Mouse (Mus musculus) forebrain, postnatal 0 days (tissue): ENCODE results near the gene Cdk5rap3. TPM values are rescaled to one million over a fixed set of nuclear protein-coding genes. Genes with fewer than 3 reads are reported as not detected.

Experiments used
- ATAC-seq: fragments of 200-750 bp; cut with Nextera tagmentation; 2 replicates; pipeline ENCODE4 v1.8.0; 2017; ENCODE audit warnings: mild to moderate bottlenecking, moderate library complexity
- DNase-seq: peaks from one replicate; pipeline ENCODE4 v3.0.0-alpha.2; 2015
- H3K27ac ChIP-seq: fragments of 300-500 bp; sonication (generic); 2 replicates; pipeline ENCODE4 v1.5.1; 2014; ENCODE audit warnings: low read depth, mild to moderate bottlenecking, antibody characterized with exemption, low read length, moderate library complexity, mixed read lengths
- H3K27me3 ChIP-seq: fragments of 300-500 bp; sonication (generic); 2 replicates; pipeline ENCODE4 v1.6.1; 2014; ENCODE audit warnings: mild to moderate bottlenecking, low read length, mixed read lengths; ENCODE audit not compliant: insufficient read depth
- H3K36me3 ChIP-seq: fragments of 300-500 bp; sonication (generic); 2 replicates; pipeline ENCODE4 v1.6.1; 2014; ENCODE audit warnings: mild to moderate bottlenecking, moderate library complexity; ENCODE audit not compliant: insufficient read depth
- H3K4me1 ChIP-seq: fragments of 300-500 bp; sonication (generic); 2 replicates; pipeline ENCODE4 v1.6.1; 2014; ENCODE audit warnings: antibody characterized with exemption; ENCODE audit not compliant: insufficient read depth
- H3K4me2 ChIP-seq: fragments of 300-500 bp; sonication (generic); 2 replicates; pipeline ENCODE4 v1.6.1; 2014; ENCODE audit warnings: low read depth, mild to moderate bottlenecking, moderate library complexity
- H3K4me3 ChIP-seq: fragments of 300-500 bp; sonication (generic); 2 replicates; pipeline ENCODE4 v1.5.1; 2014; ENCODE audit warnings: low read depth, low read length, mixed read lengths
- H3K9ac ChIP-seq: fragments of 300-500 bp; sonication (generic); 2 replicates; pipeline ENCODE4 v1.6.1; 2014; ENCODE audit warnings: mild to moderate bottlenecking
- H3K9me3 ChIP-seq: fragments of 300-500 bp; sonication (generic); 2 replicates; pipeline ENCODE4 v1.6.1; 2016; ENCODE audit warnings: low read length
- CTCF ChIP-seq: sonication (generic); IDR thresholded peaks from 2 replicates; pipeline ENCODE4 v1.5.1; 2016; ENCODE audit warnings: antibody characterized with exemption, control low read depth, low read depth
- WGBS: fragments of 180-500 bp; shearing (Covaris S2); extraction: QIAGEN DNeasy Blood & Tissue Kit; methylation state at CpG from one replicate; pipeline ENCODE4 v1.1.7; 2014; 5-methylcytosine and 5-hydroxymethylcytosine counted together
- polyA plus RNA-seq: library from polyadenylated mRNA; unstranded; fragments of >200 nt; fragmentation: Nextera tagmentation; extraction: Ambion mirVana; gene quantifications from 2 replicates; pipeline ENCODE4 v1.2.1, GENCODE M21; 2015
- total RNA-seq: library from RNA; depleted of rRNA; stranded (reverse); fragments of >200 nt; gene quantifications from 2 replicates; pipeline ENCODE4 v1.2.3, GENCODE M21; 2014

The Cdk5rap3 gene
- total and polyA plus RNA-seq, 2 experiments from 2014 or later, result 54.9 to 86.4 TPM

GRCm38 (mm10) chr11:96893203-96893842 is 23.0 kb downstream of the Cdk5rap3 start:
- no peak for DNase-seq
- TF ChIP-seq CTCF, result no peak

GRCm38 (mm10) chr11:96891784-96892527 is 24.3 kb downstream of the Cdk5rap3 start:
- 65% methylated on average over 14 of the region's 14 CpGs for WGBS
- Histone ChIP-seq H3K27ac (no peak overlapping the region), H3K9me3 (no peaks in the 10 kb centered on the region), H3K4me1 (no peaks in the 10 kb centered on the region), H3K36me3 (no peaks in the 10 kb centered on the region), H3K9ac (no peak overlapping the region), H3K4me2 (no peak overlapping the region), H3K27me3 (no peaks in the 10 kb centered on the region), H3K4me3 (no peak overlapping the region)
- no peak for ATAC-seq
- no peak for TF ChIP-seq CTCF
- no peak for DNase-seq

More at GRCm38 (mm10) chr11:96893203-96893842, 23.0 kb downstream of the Cdk5rap3 start:
- H3K4me1 ChIP-seq, result no peaks in the 10 kb centered on the region
- H3K36me3 ChIP-seq, result no peaks in the 10 kb centered on the region
- whole genome bisulfite sequencing, result 33% methylated on average over 11 of the region's 11 CpGs
- no peaks in the 10 kb centered on the region for H3K9me3 ChIP-seq
- H3K4me2 ChIP-seq, result no peak overlapping the region
- no peak overlapping the region for H3K4me3 ChIP-seq
- H3K9ac ChIP-seq, result no peak overlapping the region
- H3K27ac ChIP-seq, result no peak overlapping the region
- no peaks in the 10 kb centered on the region for H3K27me3 ChIP-seq
- ATAC-seq, result peak; percentile 58

- no peak overlapping the region for H3K27ac ChIP-seq
- H3K4me3 ChIP-seq, result no peak overlapping the region
- no peak for DNase-seq
- no peak overlapping the region for H3K4me2 ChIP-seq
- ATAC-seq, result no peak
- no peaks in the 10 kb centered on the region for H3K27me3 ChIP-seq
- H3K4me1 ChIP-seq, result peaks cover 7% of the 10 kb centered on the region
- WGBS, result 71% methylated on average over 8 of the region's 8 CpGs
- no peaks in the 10 kb centered on the region for H3K36me3 ChIP-seq
- TF ChIP-seq CTCF, result no peak
- no peak overlapping the region for H3K9ac ChIP-seq
- H3K9me3 ChIP-seq, result no peaks in the 10 kb centered on the region
Observed at GRCm38 (mm10) chr11:96886942-96887546, 29.3 kb downstream of the Cdk5rap3 start.

- Histone ChIP-seq H3K36me3 (no peaks in the 10 kb centered on the region), H3K9me3 (no peaks in the 10 kb centered on the region), H3K27ac (peak overlapping the region; percentile 60; the same call in 1 of the 2 replicates), H3K4me3 (no peak overlapping the region), H3K4me1 (peaks cover 7% of the 10 kb centered on the region), H3K4me2 (no peak overlapping the region), H3K27me3 (no peaks in the 10 kb centered on the region), H3K9ac (no peak overlapping the region)
- TF ChIP-seq CTCF, result no peak
- peak; percentile 53 for DNase-seq
- peak; percentile 89 for ATAC-seq
- 12% methylated on average over 5 of the region's 5 CpGs for WGBS
Observed at GRCm38 (mm10) chr11:96885901-96886340, 30.4 kb downstream of the Cdk5rap3 start.

GRCm38 (mm10) chr11:96880296-96880695 is 36.0 kb downstream of the Cdk5rap3 start:
- Histone ChIP-seq H3K4me2 (no peak overlapping the region), H3K36me3 (no peaks in the 10 kb centered on the region)
- WGBS, result 88% methylated on average over 9 of the region's 9 CpGs

GRCm38 (mm10) chr11:96879359-96879758 is 36.9 kb downstream of the Cdk5rap3 start:
- Histone ChIP-seq H3K27ac (no peak overlapping the region), H3K27me3 (no peaks in the 10 kb centered on the region), H3K4me2 (no peak overlapping the region), H3K9ac (no peak overlapping the region), H3K9me3 (no peaks in the 10 kb centered on the region), H3K4me3 (no peak overlapping the region), H3K4me1 (peaks cover 20% of the 10 kb centered on the region), H3K36me3 (no peaks in the 10 kb centered on the region)
- ATAC-seq (no peak), DNase-seq (no peak)
- TF ChIP-seq CTCF, result no peak
- 9% methylated on average over 7 of the region's 7 CpGs for WGBS

More at GRCm38 (mm10) chr11:96880296-96880695, 36.0 kb downstream of the Cdk5rap3 start:
- Histone ChIP-seq H3K9me3 (no peaks in the 10 kb centered on the region), H3K27me3 (no peaks in the 10 kb centered on the region), H3K4me3 (no peak overlapping the region), H3K9ac (no peak overlapping the region), H3K4me1 (peaks cover 18% of the 10 kb centered on the region), H3K27ac (no peak overlapping the region)
- DNase-seq (no peak), ATAC-seq (no peak)
- no peak for TF ChIP-seq CTCF

- Histone ChIP-seq H3K4me3 (no peak overlapping the region), H3K9ac (no peak overlapping the region), H3K27me3 (no peaks in the 10 kb centered on the region), H3K36me3 (no peaks in the 10 kb centered on the region), H3K4me1 (peaks cover 22% of the 10 kb centered on the region), H3K9me3 (no peaks in the 10 kb centered on the region), H3K27ac (no peak overlapping the region), H3K4me2 (no peak overlapping the region)
- ATAC-seq (no peak), DNase-seq (no peak)
- 31% methylated on average over 3 of the region's 3 CpGs for WGBS
- no peak for TF ChIP-seq CTCF
Observed at GRCm38 (mm10) chr11:96878715-96879114, 37.6 kb downstream of the Cdk5rap3 start.
